Mouse (Mus musculus): ENCODE measurements around the gene Srrm2. TPM values are rescaled to one million over a fixed set of nuclear protein-coding genes. Genes with fewer than 3 reads are reported as not detected.

Srrm2 gene
- polyA plus RNA-seq, 1 experiment = 681 TPM

DNA sequence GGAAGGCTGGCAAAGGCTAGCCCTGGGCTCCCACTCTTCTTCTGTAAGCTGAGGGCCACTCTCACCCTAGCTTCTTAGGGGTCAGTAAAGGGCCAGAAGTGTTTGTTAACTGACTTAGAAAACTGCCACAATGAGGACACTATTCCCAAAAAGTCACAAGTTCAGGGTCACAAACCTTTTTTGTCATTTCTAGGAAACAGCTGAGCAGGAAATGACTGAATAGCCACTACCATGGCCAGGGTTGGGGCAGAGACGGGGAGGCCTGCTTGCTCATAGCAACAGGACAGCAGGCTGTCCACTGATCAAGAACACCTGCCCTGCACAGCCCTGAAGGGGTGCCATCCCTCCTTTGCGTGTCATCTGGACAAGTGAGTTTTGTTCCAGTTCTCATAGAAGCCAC, 13.2 kb upstream of the Srrm2 start:
- 70% methylated on average over 2 of the region's 2 CpGs for WGBS
- no peaks in the 10 kb centered on the region for H3K4me1 ChIP-seq (ENCODE audit: control insufficient read depth, insufficient read depth, low read length)
- TF ChIP-seq POLR2A (IDR thresholded peaks at IDR 0.05; ENCODE audit: borderline replicate concordance, extremely low read depth, low read depth, low read length) (no peak), CTCF (IDR thresholded peaks at IDR 0.05; ENCODE audit: insufficient read depth, low read length) (no peak)
- no peak overlapping the region for H3K4me3 ChIP-seq (replicated peaks; ENCODE audit: extremely low read depth, low read depth, low read length)
- no peak for DNase-seq

DNA sequence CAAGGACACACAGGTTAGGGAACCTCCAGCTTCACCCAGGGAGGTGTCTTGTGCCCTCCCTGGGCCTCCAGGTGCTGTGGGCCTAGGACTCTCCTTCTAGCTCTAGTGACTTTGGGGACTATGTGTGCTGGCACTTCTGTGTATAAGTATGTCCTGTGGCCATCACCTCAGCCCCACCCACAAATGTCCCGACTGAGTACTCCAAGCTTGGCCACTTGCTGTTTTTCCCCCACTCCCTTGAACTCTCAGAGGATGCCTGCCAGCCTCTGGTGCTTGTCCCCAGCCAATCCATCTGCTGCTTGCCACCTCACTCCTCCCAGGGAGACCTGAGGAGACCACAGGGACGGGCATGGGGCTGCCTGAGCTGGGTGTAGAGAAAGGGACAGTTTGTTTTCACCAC, 11.9 kb upstream of the Srrm2 start:
- H3K4me3 ChIP-seq (replicated peaks; ENCODE audit: extremely low read depth, low read depth, low read length) = no peak overlapping the region
- H3K4me1 ChIP-seq (ENCODE audit: control insufficient read depth, insufficient read depth, low read length) = no peaks in the 10 kb centered on the region
- 33% methylated on average over 2 of the region's 2 CpGs for WGBS
- TF ChIP-seq POLR2A (IDR thresholded peaks at IDR 0.05; ENCODE audit: borderline replicate concordance, extremely low read depth, low read depth, low read length) (0 out of 2 replicates have a peak, but pooled peaks have one; percentile 16), CTCF (IDR thresholded peaks at IDR 0.05; ENCODE audit: insufficient read depth, low read length) (no peak)
- no peak for DNase-seq

DNA sequence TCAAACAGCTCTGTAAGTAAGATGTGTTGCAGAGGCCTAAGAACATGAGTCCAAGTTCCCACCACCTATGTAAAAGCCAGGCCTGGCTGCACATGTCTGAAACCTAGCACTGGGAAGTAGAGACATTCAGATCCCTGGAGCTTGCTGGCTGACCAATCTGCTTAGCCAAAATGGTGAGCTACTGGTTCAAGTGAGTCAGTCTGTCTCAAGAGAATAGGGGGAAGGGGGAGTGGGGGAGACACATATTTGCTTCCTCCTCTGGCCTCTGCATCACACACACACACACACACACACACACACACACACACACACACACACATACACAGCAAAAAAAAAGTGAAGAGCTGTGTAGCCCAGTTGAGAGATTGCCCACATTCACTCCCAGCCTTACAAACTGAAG, 7.0 kb upstream of the Srrm2 start:
- TF ChIP-seq CTCF (IDR thresholded peaks at IDR 0.05; ENCODE audit: insufficient read depth, low read length) (no peak), POLR2A (IDR thresholded peaks at IDR 0.05; ENCODE audit: borderline replicate concordance, extremely low read depth, low read depth, low read length) (no peak)
- DNase-seq = no peak
- Histone ChIP-seq H3K4me1 (ENCODE audit: control insufficient read depth, insufficient read depth, low read length) (no peaks in the 10 kb centered on the region), H3K4me3 (replicated peaks; ENCODE audit: extremely low read depth, low read depth, low read length) (no peak overlapping the region)

DNA sequence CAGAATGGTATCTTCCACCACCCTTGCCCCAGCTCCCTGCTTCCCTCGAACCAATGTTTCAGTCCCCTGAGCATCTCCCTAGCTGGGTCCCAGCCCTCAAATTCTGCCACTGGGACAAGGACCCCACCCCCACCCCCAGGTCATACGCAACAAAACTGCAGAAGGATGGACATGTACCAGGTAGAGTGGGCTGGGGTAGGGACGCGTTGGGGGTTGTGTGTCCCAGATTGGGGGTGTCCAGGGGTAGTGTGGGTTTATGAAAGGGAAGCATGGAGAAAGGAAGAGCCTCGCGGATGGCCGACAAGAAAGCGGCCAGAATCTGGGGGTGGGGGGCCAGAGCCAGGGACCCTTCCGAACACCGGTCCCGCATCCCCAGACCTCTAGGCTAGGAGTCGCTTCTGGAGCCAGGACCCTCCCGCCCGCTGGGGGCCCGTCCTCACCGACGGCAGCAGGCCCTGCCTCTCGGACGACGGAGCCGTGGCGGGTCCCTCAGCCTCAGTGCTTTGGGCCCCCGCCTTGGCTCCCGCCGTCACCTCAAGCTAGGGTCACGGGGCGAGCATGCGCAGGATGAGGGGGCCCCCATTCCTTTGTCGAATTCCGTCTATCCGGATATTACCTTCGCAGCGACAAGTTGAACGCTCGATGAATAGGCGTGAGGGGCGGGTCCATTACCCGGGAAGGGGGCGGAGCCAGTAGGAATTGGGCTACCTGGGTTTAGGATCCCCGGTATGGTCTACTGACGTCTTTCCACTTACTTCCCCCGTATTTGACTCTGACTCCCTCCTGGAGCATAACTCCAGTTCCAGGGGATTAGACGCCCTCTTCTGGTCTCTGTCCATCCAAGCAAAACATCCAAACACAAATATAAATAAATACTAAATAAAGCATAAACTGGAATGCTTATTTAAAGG, 4.5 kb upstream of the Srrm2 start, which contains the start of gene Flywch2:
Gene Flywch2 (minus strand): TSS at position 521 of the 911 bp plus-strand sequence.
- DNase-seq = peak; percentile 76
- peaks cover 7% of the 10 kb centered on the region for H3K4me1 ChIP-seq (ENCODE audit: control insufficient read depth, insufficient read depth, low read length)
- TF ChIP-seq POLR2A (IDR thresholded peaks at IDR 0.05; ENCODE audit: borderline replicate concordance, extremely low read depth, low read depth, low read length) (no peak), CTCF (IDR thresholded peaks at IDR 0.05; ENCODE audit: insufficient read depth, low read length) (no peak)
- H3K4me3 ChIP-seq (replicated peaks; ENCODE audit: extremely low read depth, low read depth, low read length) = peak within 1 kb of the TSS; percentile 53
- 7% methylated on average over 43 of the region's 43 CpGs for WGBS

DNA sequence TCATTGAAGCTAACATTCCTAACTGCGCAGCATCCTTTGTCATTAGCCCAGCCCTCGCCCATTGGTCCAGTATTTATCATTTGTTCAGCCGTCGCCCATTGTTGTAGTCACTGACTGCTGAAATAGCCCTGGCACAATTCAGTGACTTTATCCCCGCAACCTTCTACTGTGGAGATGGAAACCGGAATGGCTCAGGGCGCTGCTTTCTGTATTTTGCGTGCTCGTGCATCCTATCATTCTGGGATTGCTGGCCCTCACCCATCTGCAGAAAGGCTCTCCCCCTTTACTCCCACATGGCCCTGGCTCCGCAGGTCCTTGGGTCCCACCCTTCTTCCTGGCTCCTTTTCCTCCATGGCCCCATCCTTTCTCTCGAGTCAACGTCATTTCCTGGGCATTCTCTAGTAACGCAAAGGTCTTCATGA, 3.8 kb upstream of the Srrm2 start:
- DNase-seq = no peak
- Histone ChIP-seq H3K4me1 (ENCODE audit: control insufficient read depth, insufficient read depth, low read length) (peaks cover 9% of the 10 kb centered on the region), H3K4me3 (replicated peaks; ENCODE audit: extremely low read depth, low read depth, low read length) (peak overlapping the region; percentile 27)
- TF ChIP-seq CTCF (IDR thresholded peaks at IDR 0.05; ENCODE audit: insufficient read depth, low read length) (no peak), POLR2A (IDR thresholded peaks at IDR 0.05; ENCODE audit: borderline replicate concordance, extremely low read depth, low read depth, low read length) (no peak)
- WGBS = 19% methylated on average over 13 of the region's 13 CpGs

DNA sequence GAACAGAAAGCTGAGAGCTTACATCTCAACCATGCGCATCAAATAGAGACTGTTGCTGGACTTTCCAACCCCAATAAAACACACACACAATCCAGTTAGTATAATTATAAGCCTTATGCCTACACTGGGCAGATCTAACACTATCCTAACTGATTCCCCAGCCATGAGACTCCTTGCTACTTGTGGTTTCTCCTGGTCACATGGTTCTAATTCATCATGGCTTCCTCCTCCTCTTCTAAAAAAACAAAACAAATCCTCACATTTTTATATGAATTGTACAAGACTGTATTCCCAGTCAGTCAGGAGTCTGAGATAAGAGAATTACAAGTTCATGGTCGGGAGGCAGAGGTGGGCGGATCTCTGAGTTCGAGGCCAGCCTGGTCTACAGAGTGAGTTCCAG, 1.4 kb upstream of the Srrm2 start:
- TF ChIP-seq CTCF (IDR thresholded peaks at IDR 0.05; ENCODE audit: insufficient read depth, low read length) (no peak), POLR2A (IDR thresholded peaks at IDR 0.05; ENCODE audit: borderline replicate concordance, extremely low read depth, low read depth, low read length) (no peak)
- peaks cover 9% of the 10 kb centered on the region for H3K4me1 ChIP-seq (ENCODE audit: control insufficient read depth, insufficient read depth, low read length)
- 94% methylated on average over 4 of the region's 4 CpGs for WGBS
- no peak for DNase-seq
- no peak overlapping the region for H3K4me3 ChIP-seq (replicated peaks; ENCODE audit: extremely low read depth, low read depth, low read length)

DNA sequence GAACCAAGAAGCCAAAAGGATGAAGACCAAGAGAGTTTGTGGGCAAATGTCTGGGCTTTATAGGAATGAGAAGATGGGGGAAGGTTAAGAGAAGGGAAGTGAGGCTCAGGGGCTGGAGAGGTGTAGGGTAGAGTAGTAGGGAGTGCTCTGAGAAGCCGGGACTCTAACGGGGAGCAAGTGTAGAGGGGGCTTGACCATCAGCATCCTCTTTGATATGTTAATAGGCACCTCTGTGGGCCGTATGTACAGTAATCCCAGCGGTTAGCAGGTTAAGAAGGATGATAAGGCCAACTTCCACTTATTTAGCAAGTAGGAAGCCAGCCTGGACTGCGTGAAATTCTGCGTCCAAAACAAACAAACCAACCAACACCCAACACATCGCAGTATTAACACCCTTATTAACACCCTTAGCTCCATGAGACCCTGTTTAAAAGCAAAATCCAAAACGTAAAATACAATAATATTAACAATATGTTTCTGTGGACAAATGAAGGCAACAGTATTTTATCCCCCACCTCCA, 523 bp upstream of the Srrm2 start:
- Histone ChIP-seq H3K4me3 (replicated peaks; ENCODE audit: extremely low read depth, low read depth, low read length) (no peak overlapping the region), H3K4me1 (ENCODE audit: control insufficient read depth, insufficient read depth, low read length) (peaks cover 9% of the 10 kb centered on the region)
- 29% methylated on average over 8 of the region's 8 CpGs for WGBS
- no peak for DNase-seq
- TF ChIP-seq POLR2A (IDR thresholded peaks at IDR 0.05; ENCODE audit: borderline replicate concordance, extremely low read depth, low read depth, low read length) (no peak), CTCF (IDR thresholded peaks at IDR 0.05; ENCODE audit: insufficient read depth, low read length) (no peak)

DNA sequence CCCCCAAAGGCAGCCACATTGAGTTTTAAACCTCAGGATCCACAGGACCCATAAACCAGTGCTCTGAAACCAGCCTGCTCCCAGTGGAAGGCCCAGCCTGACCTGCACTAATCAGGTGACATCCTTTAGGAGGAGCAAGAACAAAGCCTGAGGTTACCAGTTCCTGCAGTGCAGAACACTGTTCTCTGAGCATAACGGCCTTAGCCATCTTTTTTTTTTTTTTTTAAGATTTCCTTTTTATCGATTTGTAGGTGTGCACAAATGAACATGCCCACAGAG, 686 bp downstream of the Srrm2 start:
- H3K4me3 ChIP-seq (replicated peaks; ENCODE audit: extremely low read depth, low read depth, low read length) = no peak overlapping the region
- TF ChIP-seq POLR2A (IDR thresholded peaks at IDR 0.05; ENCODE audit: borderline replicate concordance, extremely low read depth, low read depth, low read length) (no peak), CTCF (IDR thresholded peaks at IDR 0.05; ENCODE audit: insufficient read depth, low read length) (no peak)
- peaks cover 9% of the 10 kb centered on the region for H3K4me1 ChIP-seq (ENCODE audit: control insufficient read depth, insufficient read depth, low read length)
- no peak for DNase-seq
- WGBS = 53% methylated on average over 2 of the region's 2 CpGs

DNA sequence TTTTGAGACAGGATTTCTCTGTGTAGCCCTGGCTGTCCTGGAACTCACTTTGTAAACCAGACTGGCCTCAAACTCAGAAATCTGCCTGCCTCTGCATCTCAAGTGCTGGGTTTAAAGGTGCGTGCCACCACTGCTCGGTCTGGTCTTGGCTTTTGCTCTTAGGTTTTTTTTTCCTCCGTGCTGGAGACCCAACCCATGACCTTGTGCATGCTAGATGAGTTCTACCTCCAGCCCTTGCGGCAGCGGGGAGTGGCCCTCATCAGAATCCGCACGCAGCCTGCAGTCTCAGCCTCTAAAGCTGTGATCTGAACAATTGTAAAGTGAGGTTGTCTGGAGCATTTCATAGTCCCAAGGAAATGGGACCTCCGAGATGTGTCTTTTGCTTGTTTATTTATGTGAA, 5.0 kb downstream of the Srrm2 start:
- no peak for DNase-seq
- WGBS = 97% methylated on average over 8 of the region's 8 CpGs
- TF ChIP-seq CTCF (IDR thresholded peaks at IDR 0.05; ENCODE audit: insufficient read depth, low read length) = no peak
- TF ChIP-seq POLR2A (IDR thresholded peaks at IDR 0.05; ENCODE audit: borderline replicate concordance, extremely low read depth, low read depth, low read length) = no peak
- peaks cover 4% of the 10 kb centered on the region; the same call in 1 of the 2 replicates for H3K4me1 ChIP-seq (ENCODE audit: control insufficient read depth, insufficient read depth, low read length)
- H3K4me3 ChIP-seq (replicated peaks; ENCODE audit: extremely low read depth, low read depth, low read length) = no peak overlapping the region

DNA sequence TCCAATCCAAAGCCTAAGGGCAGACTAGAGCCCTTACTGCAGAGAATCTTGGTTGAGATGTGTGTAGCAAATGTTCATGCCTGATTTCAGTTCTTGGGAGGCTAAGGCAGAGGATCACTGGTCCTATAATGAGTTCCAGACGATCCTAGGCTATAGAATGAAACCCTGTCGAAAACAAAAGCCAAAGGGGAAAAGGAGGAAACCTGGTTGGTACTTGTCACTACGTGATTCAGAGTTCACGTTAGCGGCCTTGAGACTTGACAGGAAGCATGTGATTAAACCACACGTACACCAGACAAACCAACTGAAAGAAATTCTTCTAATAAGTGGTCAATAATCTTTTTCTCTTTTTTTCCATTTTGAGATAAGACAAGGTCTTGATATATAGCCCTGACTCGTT, 7.0 kb downstream of the Srrm2 start:
- 60% methylated on average over 7 of the region's 7 CpGs for WGBS
- TF ChIP-seq CTCF (IDR thresholded peaks at IDR 0.05; ENCODE audit: insufficient read depth, low read length) (no peak), POLR2A (IDR thresholded peaks at IDR 0.05; ENCODE audit: borderline replicate concordance, extremely low read depth, low read depth, low read length) (no peak)
- H3K4me3 ChIP-seq (replicated peaks; ENCODE audit: extremely low read depth, low read depth, low read length) = no peak overlapping the region
- DNase-seq = no peak
- H3K4me1 ChIP-seq (ENCODE audit: control insufficient read depth, insufficient read depth, low read length) = 0 out of 2 replicates have a peak, but pooled peaks cover 2% of the 10 kb centered on the region
